Mouse (Mus musculus) lung, adult 2 months (tissue): ENCODE results near the gene Fyb. TPM values are rescaled to one million over a fixed set of nuclear protein-coding genes. Genes with fewer than 3 reads are reported as not detected.

Experiments used
- DNase-seq: peaks from one replicate; pipeline ENCODE4 v3.0.0; 2022
- H3K4me1 ChIP-seq: fragments of 200-500 bp; 2 replicates; pipeline ENCODE4 v1.6.1; 2011; ENCODE audit warnings: low read length; ENCODE audit not compliant: control insufficient read depth, insufficient read depth
- H3K4me3 ChIP-seq: fragments of 200-500 bp; replicated peaks from 2 replicates; pipeline ENCODE3; 2011; ENCODE audit warnings: low read depth, mild to moderate bottlenecking, control low read depth, low read length; ENCODE audit errors: extremely low read depth
- CTCF ChIP-seq: fragments of 200-500 bp; IDR thresholded peaks from 2 replicates; pipeline ENCODE4 v1.5.1; 2011; ENCODE audit warnings: mild to moderate bottlenecking, low read length, control low read depth; ENCODE audit not compliant: insufficient read depth
- POLR2A ChIP-seq: fragments of 200-500 bp; IDR thresholded peaks from 2 replicates; pipeline ENCODE4 v1.6.1; 2011; ENCODE audit warnings: low read depth, mild to moderate bottlenecking, control low read depth, low read length, borderline replicate concordance; ENCODE audit errors: extremely low read depth
- WGBS: fragments of 180-500 bp; shearing (Covaris S2); methylation state at CpG from one replicate; pipeline ENCODE4 v1.1.7; 2018; 5-methylcytosine and 5-hydroxymethylcytosine counted together
- polyA plus RNA-seq: library from polyadenylated mRNA; depleted of rRNA; stranded (reverse); fragments of >200 nt; gene quantifications from 2 replicates; pipeline ENCODE4 v1.2.3, GENCODE M21; 2012; rRNA removed

The Fyb gene
- polyA plus RNA-seq: 48.1 and 71.0 TPM in 2 replicates

DNA sequence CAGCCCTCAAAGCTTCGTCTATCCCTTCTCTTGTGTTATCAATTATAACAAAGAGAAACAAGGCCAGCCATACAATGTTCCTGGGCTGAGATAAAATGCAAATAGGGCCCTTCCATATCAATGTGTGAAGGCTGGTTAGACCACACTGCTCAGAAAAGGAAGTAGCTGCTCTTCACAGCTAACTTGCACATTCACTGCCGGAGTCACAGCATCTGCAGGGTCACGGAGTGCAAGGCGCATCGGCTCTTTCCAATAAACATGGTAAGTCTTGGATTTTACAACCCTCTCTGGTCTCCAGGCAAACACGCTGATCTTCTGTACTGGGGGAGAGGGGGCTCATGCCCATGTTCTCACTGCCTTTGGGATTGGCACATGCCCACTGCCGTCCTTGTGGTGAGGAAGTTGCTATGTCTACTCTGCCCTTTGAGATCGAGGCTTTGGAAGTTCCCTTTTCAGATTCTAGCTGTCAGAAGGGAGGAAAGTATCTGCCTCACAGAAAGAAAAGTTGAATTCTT is at the start of gene Fyb:
Gene Fyb (plus strand): TSS at position 201 of the 515 bp plus-strand sequence.
- TF ChIP-seq CTCF: no peak
- no peak for TF ChIP-seq POLR2A
- WGBS: 69% methylated on average over 8 of the region's 8 CpGs
- no peaks in the 10 kb centered on the region for H3K4me1 ChIP-seq
- DNase-seq: no peak
- H3K4me3 ChIP-seq: peak within 1 kb of the TSS; percentile 21

DNA sequence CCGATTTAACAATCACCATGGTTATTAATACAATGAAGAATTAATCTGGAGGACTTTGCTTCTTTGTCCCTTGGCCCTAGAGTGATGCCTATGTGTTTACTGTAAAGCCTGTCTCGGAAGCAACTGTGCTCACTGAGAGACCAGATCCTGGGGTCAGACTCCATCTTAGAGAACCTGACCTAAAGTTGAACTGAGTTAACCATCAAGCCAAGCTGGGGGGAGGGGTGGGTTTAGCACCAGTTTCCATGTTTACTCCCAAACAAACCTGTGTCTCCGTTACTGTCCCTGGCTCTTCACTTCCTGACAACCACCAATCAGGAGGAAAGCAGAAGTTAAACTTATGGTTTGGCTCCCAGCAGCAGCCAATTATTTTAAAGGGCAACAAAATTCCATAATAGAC is 39.1 kb upstream of the Fyb start:
- WGBS: 47% methylated on average over 3 of the region's 3 CpGs

DNA sequence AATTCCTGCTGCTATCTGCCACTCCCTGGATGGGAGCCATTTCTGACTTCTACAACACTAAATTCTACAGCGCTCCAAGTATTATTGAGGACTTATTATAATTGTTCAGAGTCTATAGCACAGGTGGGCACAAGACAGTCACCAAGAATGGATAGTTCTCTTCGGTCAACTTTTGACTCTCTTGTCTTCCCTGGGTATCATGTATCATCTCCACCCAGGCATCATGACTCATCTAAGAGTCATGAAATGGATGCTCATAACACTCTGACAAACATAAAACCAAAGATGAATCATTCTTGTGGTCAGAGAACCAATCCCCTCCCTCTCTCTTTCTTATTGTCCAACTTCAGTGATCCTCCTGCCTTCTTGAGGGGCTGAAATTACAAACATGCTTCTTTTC is 30.3 kb upstream of the Fyb start:
- 90% methylated on average over 2 of the region's 2 CpGs for WGBS
- H3K4me1 ChIP-seq: no peaks in the 10 kb centered on the region
- TF ChIP-seq POLR2A (no peak), CTCF (no peak)
- no peak for DNase-seq
- no peak overlapping the region for H3K4me3 ChIP-seq

More for the DNA sequence above, 39.1 kb upstream of the Fyb start:
- H3K4me1 ChIP-seq: no peaks in the 10 kb centered on the region
- no peak overlapping the region for H3K4me3 ChIP-seq
- TF ChIP-seq POLR2A (no peak), CTCF (no peak)
- no peak for DNase-seq

DNA sequence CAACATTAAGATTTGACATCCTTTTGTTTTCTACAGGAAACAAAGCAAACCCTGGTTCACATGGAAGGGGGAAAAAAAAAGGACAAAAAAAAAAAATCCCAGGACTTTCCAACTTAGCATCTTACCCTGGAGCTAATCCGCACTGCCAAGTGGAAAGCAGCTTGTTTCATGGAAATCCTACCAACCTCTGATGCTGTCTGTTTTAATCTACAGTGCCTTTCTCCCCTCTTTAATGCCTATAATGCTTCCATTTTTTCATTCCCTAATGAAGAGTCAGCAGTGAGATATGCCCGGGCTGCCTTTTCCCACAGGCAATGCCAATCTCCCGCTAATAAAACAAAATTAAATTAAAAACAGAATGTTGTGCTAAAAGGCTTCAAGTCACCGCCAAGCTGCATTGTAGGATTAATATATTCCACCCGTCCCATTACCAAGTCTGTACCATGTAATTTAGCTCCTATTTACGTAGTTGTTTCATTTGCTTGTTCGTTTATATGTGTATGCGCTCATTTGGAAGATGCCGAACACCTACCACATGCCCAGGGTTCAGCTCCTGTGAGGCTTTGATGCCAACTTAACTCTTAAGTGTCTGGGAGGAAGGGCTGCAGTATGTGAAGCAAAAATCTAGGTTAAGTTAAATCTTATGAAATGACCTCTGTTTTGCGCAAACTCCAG is 24.1 kb upstream of the Fyb start:
- TF ChIP-seq POLR2A (no peak), CTCF (no peak)
- 80% methylated on average over 10 of the region's 10 CpGs for WGBS
- no peaks in the 10 kb centered on the region for H3K4me1 ChIP-seq
- no peak for DNase-seq
- H3K4me3 ChIP-seq: no peak overlapping the region

DNA sequence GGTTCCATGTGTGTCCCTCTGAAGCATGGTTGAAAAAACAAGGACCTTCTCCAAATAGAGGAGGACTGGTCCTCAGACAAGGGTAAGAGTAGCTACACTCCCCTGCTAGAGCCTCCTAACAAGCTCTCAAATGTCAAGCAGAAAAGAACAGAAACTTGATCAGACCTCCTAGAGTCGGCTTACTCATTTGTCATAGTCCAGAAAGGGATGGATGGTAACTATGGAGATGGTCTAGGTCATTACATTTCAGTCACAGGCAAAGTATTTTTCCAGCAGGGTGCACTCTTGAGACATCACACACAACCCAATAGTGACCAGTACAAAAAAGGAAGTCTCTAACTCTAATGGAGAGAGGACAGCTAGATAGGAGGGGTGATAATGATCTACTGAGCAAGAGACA is 21.9 kb upstream of the Fyb start:
- H3K4me1 ChIP-seq: no peaks in the 10 kb centered on the region
- TF ChIP-seq POLR2A: no peak
- TF ChIP-seq CTCF: no peak
- 24% methylated on average over 1 of the region's 1 CpGs for WGBS
- no peak overlapping the region for H3K4me3 ChIP-seq
- no peak for DNase-seq

DNA sequence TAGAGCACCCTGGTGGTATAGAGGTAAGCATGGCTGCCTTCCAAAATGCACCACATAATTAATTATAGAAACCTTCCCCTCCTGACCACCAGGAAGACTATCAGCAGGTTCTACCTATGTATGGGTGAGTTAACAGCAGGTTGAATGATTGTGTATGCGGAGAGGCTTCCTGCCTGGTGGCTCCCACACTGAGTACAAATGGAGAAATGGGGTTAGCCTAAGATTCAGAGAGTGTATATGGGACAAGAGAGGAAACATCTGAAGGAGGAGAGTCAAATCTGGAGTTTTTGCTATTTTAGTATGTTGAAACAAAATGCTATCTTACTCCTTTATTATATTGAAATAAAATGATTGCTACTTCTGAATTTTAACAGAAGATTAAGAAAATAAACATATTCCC is 5.1 kb upstream of the Fyb start:
- no peak for TF ChIP-seq CTCF
- no peak for TF ChIP-seq POLR2A
- Histone ChIP-seq H3K4me1 (no peaks in the 10 kb centered on the region), H3K4me3 (no peak overlapping the region)
- 92% methylated on average over 1 of the region's 1 CpGs for WGBS
- DNase-seq: no peak

DNA sequence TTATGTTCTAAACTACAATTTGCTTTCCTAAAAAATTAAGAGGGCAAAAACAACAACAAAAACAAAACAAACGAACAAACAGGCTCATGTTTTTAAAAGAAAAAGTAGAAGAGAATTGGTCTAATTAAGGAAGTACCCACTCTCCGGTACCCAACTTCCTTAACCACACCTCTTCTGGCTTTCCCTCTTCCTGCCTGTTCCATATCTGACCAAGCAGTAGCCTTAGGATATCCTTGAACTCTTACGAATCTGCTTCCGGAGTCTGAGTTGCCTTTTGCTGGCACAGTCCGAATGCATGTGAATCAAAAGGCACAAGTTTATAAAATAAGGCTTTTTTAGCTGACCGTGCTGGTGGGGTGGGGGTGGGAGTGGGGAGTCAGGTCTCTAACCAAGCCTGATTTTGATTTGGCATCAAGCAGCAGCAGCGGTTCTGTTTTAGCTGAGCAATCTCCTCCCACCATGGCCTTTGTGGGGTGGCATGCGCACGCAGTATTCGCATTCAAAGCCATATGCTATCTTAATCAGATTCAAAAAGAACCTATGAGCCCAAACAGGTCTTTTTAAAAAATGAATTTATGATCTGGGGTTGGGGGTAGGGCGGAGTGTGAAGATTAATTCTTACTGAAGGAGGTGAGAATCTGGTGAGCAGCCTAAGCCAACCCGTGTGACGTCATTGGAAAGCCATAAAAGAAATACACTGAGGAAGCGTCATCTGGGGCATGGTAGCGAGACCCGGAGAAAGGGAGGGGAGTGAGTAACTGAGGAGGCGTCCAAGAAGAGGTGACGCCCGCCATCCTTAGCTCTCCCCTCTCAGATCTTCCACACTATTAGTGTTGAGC is 3.0 kb upstream of the Fyb start:
- no peak for TF ChIP-seq POLR2A
- TF ChIP-seq CTCF: no peak
- DNase-seq: no peak
- H3K4me1 ChIP-seq: no peaks in the 10 kb centered on the region
- H3K4me3 ChIP-seq: no peak overlapping the region
- WGBS: 67% methylated on average over 19 of the region's 19 CpGs

DNA sequence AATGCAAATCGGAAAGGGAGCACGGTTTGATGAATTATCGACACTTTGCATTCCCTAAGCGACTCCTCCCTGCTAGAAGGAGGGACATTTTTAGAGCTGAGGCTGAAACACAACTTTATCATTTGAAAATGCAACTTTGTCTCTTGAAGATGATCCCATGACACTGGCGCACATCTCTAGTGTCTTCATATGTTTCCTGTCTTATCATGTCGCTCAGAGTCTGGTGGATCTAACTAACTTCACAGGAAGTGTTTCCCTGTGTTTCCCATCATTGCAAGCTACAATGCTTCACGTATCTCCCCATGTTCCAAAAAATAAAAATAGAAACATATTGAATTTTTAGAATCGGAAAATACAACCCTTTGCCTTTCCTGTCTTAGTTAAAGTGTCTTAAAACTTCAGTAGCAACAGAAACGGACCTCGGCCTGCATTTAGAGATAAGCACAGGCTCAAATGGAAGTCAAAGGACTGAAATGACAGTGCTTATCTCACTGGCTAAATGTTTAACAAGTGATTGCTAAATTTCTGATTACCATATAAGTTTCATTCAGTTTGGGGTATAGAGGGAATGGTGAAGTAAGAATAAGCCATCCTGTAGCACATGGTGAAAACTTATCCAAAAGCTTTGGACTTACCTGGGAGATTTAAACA is 2.0 kb upstream of the Fyb start:
- TF ChIP-seq CTCF (no peak), POLR2A (no peak)
- Histone ChIP-seq H3K4me1 (no peaks in the 10 kb centered on the region), H3K4me3 (no peak overlapping the region)
- no peak for DNase-seq
- 57% methylated on average over 10 of the region's 10 CpGs for WGBS

DNA sequence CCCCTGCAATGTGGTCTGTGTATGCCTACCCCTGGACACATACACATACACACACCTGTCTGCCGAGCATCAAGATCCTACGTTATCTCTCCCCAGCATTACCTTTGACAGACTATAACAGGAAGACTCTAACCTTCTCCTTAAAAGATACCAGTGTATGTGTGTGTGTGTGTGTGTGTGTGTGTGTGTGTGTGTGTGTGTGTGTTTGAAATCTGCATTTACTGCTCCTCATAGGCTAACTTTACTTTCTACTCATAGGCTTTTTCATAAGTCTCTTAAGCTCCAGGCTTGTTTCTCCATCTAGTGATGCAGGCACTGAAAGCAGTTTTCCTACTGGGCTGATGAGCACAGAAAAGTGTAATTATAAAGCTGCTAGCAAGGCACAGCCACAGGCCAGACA is 2.1 kb downstream of the Fyb start:
- TF ChIP-seq CTCF: no peak
- no peak for TF ChIP-seq POLR2A
- 74% methylated on average over 2 of the region's 2 CpGs for WGBS
- no peak overlapping the region for H3K4me3 ChIP-seq
- no peak for DNase-seq
- no peaks in the 10 kb centered on the region for H3K4me1 ChIP-seq

DNA sequence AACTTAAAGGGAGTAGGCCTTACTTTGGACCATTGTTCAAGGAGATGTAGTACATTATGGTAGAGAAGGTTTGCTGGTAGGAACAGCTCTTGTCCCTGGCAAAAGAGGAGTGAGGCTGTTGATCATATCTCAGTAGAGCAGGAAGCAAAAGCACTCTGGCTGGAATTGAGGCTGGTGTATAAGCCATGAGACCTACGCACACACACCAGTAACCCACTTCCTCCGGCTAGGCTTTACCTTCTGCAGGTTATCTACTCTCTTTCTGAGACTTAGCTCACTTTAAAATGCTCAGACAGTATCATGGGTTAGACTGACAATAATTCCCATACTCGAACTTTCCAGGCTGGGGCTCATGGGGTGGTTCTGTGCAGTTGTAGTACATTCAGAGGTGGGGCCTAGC is 2.7 kb downstream of the Fyb start:
- DNase-seq: no peak
- WGBS: 71% methylated on average over 3 of the region's 3 CpGs
- no peak overlapping the region for H3K4me3 ChIP-seq
- no peaks in the 10 kb centered on the region for H3K4me1 ChIP-seq
- TF ChIP-seq CTCF (no peak), POLR2A (no peak)
